Mouse (Mus musculus): ENCODE measurements around the gene Prpf19. TPM values are rescaled to one million over a fixed set of nuclear protein-coding genes. Genes with fewer than 3 reads are reported as not detected.

The Prpf19 gene
- polyA plus RNA-seq, 1 experiment from 2014 or later: 42.7 TPM

- H3K27me3 ChIP-seq (replicated peaks): no peaks in the 10 kb centered on the region
- WGBS: 3% methylated on average over 40 of the region's 40 CpGs
- H3K36me3 ChIP-seq: peaks cover 25% of the 10 kb centered on the region
- peak overlapping the region; percentile 84 for H3K4me2 ChIP-seq
- H3K27ac ChIP-seq (replicated peaks): peak overlapping the region; percentile 73
- ATAC-seq (ENCODE audit: low FRiP score): peak; percentile 87
- H3K4me1 ChIP-seq: peaks cover 18% of the 10 kb centered on the region
- H3K9ac ChIP-seq (replicated peaks): peak overlapping the region; percentile 50
- H3K9me3 ChIP-seq (replicated peaks): no peaks in the 10 kb centered on the region
- H3K4me3 ChIP-seq (replicated peaks): peak overlapping the region; percentile 38
Measured at GRCm38 (mm10) chr19:10940801-10941457, 45.9 kb downstream of the Prpf19 start.

DNA sequence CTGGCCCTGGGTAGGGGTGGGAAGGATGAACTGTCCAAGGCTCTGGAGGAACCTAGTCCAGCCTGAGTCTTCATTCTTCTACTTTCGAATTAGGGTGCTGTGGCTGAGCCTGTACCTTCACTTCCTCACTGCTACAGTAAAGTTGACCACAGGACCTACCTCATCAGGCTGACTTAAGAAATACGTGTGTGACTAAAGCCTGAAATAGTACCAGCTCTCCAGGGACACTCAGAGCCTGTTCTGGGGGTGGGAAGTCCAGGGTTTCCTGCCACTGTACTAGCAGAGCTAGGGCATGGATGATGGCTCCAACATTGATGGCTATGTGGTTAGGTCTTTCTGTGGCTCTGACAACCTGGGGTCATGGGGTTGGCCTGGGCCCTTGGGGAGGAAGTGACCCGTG is 48.9 kb downstream of the Prpf19 start:
- H3K36me3 ChIP-seq: peaks cover 30% of the 10 kb centered on the region
- WGBS: 86% methylated on average over 3 of the region's 3 CpGs
- peaks cover 44% of the 10 kb centered on the region for H3K4me1 ChIP-seq
- no peak overlapping the region for H3K4me2 ChIP-seq
- H3K9ac ChIP-seq (replicated peaks): no peak overlapping the region
- H3K27me3 ChIP-seq (replicated peaks): no peaks in the 10 kb centered on the region
- H3K27ac ChIP-seq (replicated peaks): no peak overlapping the region
- H3K9me3 ChIP-seq (replicated peaks): no peaks in the 10 kb centered on the region
- no peak for ATAC-seq (ENCODE audit: low FRiP score)
- no peak overlapping the region for H3K4me3 ChIP-seq (replicated peaks)

- Histone ChIP-seq H3K4me2 (peak overlapping the region; percentile 98), H3K9me3 (replicated peaks) (no peaks in the 10 kb centered on the region), H3K27me3 (replicated peaks) (no peaks in the 10 kb centered on the region), H3K4me3 (replicated peaks) (no peak overlapping the region), H3K9ac (replicated peaks) (no peak overlapping the region), H3K4me1 (peaks cover 31% of the 10 kb centered on the region), H3K36me3 (peaks cover 30% of the 10 kb centered on the region), H3K27ac (replicated peaks) (no peak overlapping the region)
- ATAC-seq (ENCODE audit: low FRiP score): no peak
- 90% methylated on average over 3 of the region's 3 CpGs for WGBS
Measured at GRCm38 (mm10) chr19:10946506-10946905, 51.5 kb downstream of the Prpf19 start.

GRCm38 (mm10) chr19:10947219-10947618 is 52.2 kb downstream of the Prpf19 start:
- Histone ChIP-seq H3K4me3 (replicated peaks) (peak overlapping the region; percentile 61), H3K9me3 (replicated peaks) (no peaks in the 10 kb centered on the region), H3K36me3 (peaks cover 30% of the 10 kb centered on the region), H3K27ac (replicated peaks) (no peak overlapping the region), H3K9ac (replicated peaks) (peak overlapping the region; percentile 84; the same call in 1 of the 2 replicates), H3K27me3 (replicated peaks) (no peaks in the 10 kb centered on the region), H3K4me2 (peak overlapping the region; percentile 98), H3K4me1 (peaks cover 30% of the 10 kb centered on the region)
- 89% methylated on average over 5 of the region's 5 CpGs for WGBS
- no peak for ATAC-seq (ENCODE audit: low FRiP score)

GRCm38 (mm10) chr19:10948416-10948815 is 53.4 kb downstream of the Prpf19 start:
- peaks cover 23% of the 10 kb centered on the region for H3K36me3 ChIP-seq
- whole genome bisulfite sequencing: 1% methylated on average over 20 of the region's 20 CpGs
- peak overlapping the region; percentile 98 for H3K4me2 ChIP-seq
- H3K9me3 ChIP-seq (replicated peaks): no peaks in the 10 kb centered on the region
- H3K4me1 ChIP-seq: peaks cover 30% of the 10 kb centered on the region
- peak overlapping the region; percentile 61 for H3K4me3 ChIP-seq (replicated peaks)
- peak; percentile 9; the same call in 1 of the 2 replicates for ATAC-seq (ENCODE audit: low FRiP score)
- no peak overlapping the region for H3K27ac ChIP-seq (replicated peaks)
- H3K27me3 ChIP-seq (replicated peaks): no peaks in the 10 kb centered on the region
- H3K9ac ChIP-seq (replicated peaks): peak overlapping the region; percentile 84

DNA sequence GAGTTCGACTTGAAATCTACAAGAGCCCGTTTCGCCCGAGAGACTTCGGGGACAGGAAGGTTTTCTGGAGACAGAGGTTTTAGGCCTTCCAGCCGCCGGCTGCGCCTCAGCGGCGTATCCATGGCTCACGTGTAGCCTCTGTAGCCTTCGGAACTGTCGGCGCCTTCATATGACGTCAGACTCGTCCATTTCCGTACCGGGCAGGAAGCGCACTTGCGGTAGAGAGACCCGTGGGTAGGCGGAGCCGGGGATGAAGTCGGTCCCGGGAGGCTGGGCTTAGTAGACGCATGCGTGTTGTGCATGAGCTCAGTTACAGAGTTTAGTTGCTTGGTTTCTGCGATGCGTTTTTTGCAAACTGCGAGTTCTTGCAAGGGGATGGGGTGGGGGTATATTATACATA is 54.1 kb downstream of the Prpf19 start, which contains the start of gene Ccdc86:
Gene Ccdc86 (minus strand): TSS at position 155 of the 400 bp plus-strand sequence.
- peak; percentile 98 for ATAC-seq (ENCODE audit: low FRiP score)
- WGBS: under 1% methylated on average over 30 of the region's 30 CpGs
- no peaks in the 10 kb centered on the region; the same call in 1 of the 2 replicates for H3K27me3 ChIP-seq (replicated peaks)
- H3K9me3 ChIP-seq (replicated peaks): no peaks in the 10 kb centered on the region
- H3K4me2 ChIP-seq: peak within 1 kb of the TSS; percentile 98
- peak within 1 kb of the TSS; percentile 84 for H3K9ac ChIP-seq (replicated peaks)
- H3K4me3 ChIP-seq (replicated peaks): peak within 1 kb of the TSS; percentile 61
- peak within 1 kb of the TSS; percentile 54 for H3K27ac ChIP-seq (replicated peaks)
- peaks cover 16% of the 10 kb centered on the region for H3K36me3 ChIP-seq
- peaks cover 30% of the 10 kb centered on the region for H3K4me1 ChIP-seq

DNA sequence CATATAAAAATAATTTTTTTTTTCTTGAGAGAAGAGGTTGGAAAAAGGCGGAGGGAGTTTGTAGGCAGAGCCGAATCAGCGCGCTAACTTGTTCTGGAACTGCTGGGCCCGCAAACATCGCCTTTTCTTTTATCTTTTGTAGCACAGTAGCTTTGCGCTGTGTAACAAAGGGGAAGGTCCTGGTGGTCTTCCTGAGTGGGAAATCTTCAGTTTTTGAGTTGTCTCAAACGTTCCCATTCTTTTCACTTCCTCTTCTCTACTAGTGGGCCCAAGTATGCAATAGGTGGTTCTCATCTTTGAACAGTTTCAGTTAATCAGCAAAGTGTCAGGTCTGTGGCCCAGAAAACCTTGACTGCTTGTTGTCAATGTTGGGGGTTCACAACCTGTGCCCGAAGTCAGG is 54.5 kb downstream of the Prpf19 start:
- H3K4me3 ChIP-seq (replicated peaks): peak overlapping the region; percentile 61
- H3K4me1 ChIP-seq: peaks cover 30% of the 10 kb centered on the region
- no peaks in the 10 kb centered on the region; the same call in 1 of the 2 replicates for H3K27me3 ChIP-seq (replicated peaks)
- ATAC-seq (ENCODE audit: low FRiP score): peak; percentile 2; the same call in 1 of the 2 replicates
- WGBS: 32% methylated on average over 9 of the region's 9 CpGs
- H3K9ac ChIP-seq (replicated peaks): peak overlapping the region; percentile 28
- H3K4me2 ChIP-seq: peak overlapping the region; percentile 98
- no peaks in the 10 kb centered on the region for H3K9me3 ChIP-seq (replicated peaks)
- H3K27ac ChIP-seq (replicated peaks): peak overlapping the region; percentile 54
- peaks cover 12% of the 10 kb centered on the region for H3K36me3 ChIP-seq

DNA sequence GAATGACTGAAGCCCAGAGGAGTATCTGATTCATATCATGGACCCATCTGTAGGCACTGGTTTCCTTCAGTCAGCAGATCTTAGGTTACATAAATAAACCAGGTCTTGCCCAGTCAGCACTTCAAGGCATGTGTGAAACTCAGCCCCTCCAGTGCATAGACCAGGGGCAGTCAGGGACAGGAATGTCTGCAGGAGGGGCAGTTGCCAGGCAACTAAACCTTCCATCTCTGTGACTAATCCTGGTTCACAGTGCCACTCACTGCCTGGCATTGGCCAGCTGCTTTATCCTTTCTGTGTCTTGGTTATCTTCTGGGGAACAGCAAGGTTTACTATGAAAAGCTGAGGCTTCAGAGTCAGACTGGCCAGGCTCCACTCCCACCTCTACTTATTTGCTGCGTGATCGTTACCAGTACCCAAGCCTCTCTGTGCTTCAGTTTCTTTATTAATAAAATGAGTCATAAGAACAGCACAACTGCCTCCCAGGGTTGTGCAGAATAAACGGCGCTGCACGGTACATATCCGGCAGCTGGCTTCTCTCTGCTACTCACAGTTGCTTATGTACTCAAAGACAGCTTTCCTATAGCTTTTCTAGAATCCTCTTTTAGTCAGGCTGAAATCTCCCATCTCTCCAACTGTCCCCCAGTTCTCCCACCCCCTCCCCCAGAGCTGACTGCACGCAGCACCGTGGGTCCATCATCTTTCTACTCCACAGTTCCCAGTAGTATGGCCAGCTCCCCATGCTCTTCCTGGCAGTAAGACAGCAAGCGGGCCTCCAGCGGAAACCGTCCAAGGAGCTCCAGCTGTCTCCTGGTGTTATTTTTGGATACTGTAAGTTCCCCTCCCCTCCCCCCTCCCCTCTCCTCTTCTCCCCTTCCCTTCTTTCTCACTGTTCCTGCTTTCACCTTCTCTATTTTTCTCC is 57.2 kb downstream of the Prpf19 start:
- Histone ChIP-seq H3K4me3 (replicated peaks) (no peak overlapping the region), H3K36me3 (no peaks in the 10 kb centered on the region), H3K4me2 (no peak overlapping the region; the same call in 1 of the 2 replicates), H3K27me3 (replicated peaks) (no peaks in the 10 kb centered on the region; the same call in 1 of the 2 replicates), H3K9me3 (replicated peaks) (no peaks in the 10 kb centered on the region), H3K27ac (replicated peaks) (peak overlapping the region; percentile 23; the same call in 1 of the 2 replicates), H3K9ac (replicated peaks) (no peak overlapping the region), H3K4me1 (peaks cover 17% of the 10 kb centered on the region)
- no peak for ATAC-seq (ENCODE audit: low FRiP score)
- WGBS: 71% methylated on average over 11 of the region's 11 CpGs

Other genes with a start within 250 kb of the Prpf19 start
- gene Pga5, start 217.2 kb upstream of the Prpf19 start, polyA plus RNA-seq (2015; fragmentation: Nextera tagmentation; extraction: Ambion mirVana): not detected in 2 replicates
- gene Vps37c, start 206.5 kb upstream of the Prpf19 start, polyA plus RNA-seq (2015; fragmentation: Nextera tagmentation; extraction: Ambion mirVana): 28.7 and 30.3 TPM in 2 replicates
- 0.08 and 1.3 TPM in 2 replicates for gene Cd5, start 156.2 kb upstream of the Prpf19 start, polyA plus RNA-seq (2015; fragmentation: Nextera tagmentation; extraction: Ambion mirVana)
- 0.74 TPM in 1 of 2 replicates, not detected in the other for gene Cd6, start 65.2 kb upstream of the Prpf19 start, polyA plus RNA-seq (2015; fragmentation: Nextera tagmentation; extraction: Ambion mirVana)
- gene Slc15a3, start 55.5 kb upstream of the Prpf19 start, polyA plus RNA-seq (2015; fragmentation: Nextera tagmentation; extraction: Ambion mirVana): 0.27 and 0.55 TPM in 2 replicates
- gene Tmem132a, start 25.3 kb upstream of the Prpf19 start, polyA plus RNA-seq (2015; fragmentation: Nextera tagmentation; extraction: Ambion mirVana): 141 and 167 TPM in 2 replicates
- gene Tmem109, start 13.2 kb upstream of the Prpf19 start, polyA plus RNA-seq (2015; fragmentation: Nextera tagmentation; extraction: Ambion mirVana): 44.5 and 53.6 TPM in 2 replicates
- 0.18 and 0.44 TPM in 2 replicates for gene Zp1, start 25.4 kb downstream of the Prpf19 start, polyA plus RNA-seq (2015; fragmentation: Nextera tagmentation; extraction: Ambion mirVana)
- 0.19 TPM in 1 of 2 replicates, not detected in the other for gene Ptgdr2, start 41.9 kb downstream of the Prpf19 start, polyA plus RNA-seq (2015; fragmentation: Nextera tagmentation; extraction: Ambion mirVana)
- gene Ccdc86, start 54.0 kb downstream of the Prpf19 start, polyA plus RNA-seq (2015; fragmentation: Nextera tagmentation; extraction: Ambion mirVana): 12.7 and 16.9 TPM in 2 replicates
- gene Ms4a10, start 79.4 kb downstream of the Prpf19 start, polyA plus RNA-seq (2015; fragmentation: Nextera tagmentation; extraction: Ambion mirVana): 1.0 TPM in 1 of 2 replicates, not detected in the other
- gene Ms4a15, start 98.0 kb downstream of the Prpf19 start, polyA plus RNA-seq (2015; fragmentation: Nextera tagmentation; extraction: Ambion mirVana): not detected in 2 replicates
- 1.6 TPM in 1 of 2 replicates, not detected in the other for gene Ms4a18, start 122.8 kb downstream of the Prpf19 start, polyA plus RNA-seq (2015; fragmentation: Nextera tagmentation; extraction: Ambion mirVana)
- 2.3 TPM in 1 of 2 replicates, not detected in the other for gene Ms4a8a, start 185.9 kb downstream of the Prpf19 start, polyA plus RNA-seq (2015; fragmentation: Nextera tagmentation; extraction: Ambion mirVana)
- gene 1700017D01Rik, start 235.6 kb downstream of the Prpf19 start, polyA plus RNA-seq (2015; fragmentation: Nextera tagmentation; extraction: Ambion mirVana): not detected in 2 replicates

All from neural tube, embryonic 15.5 days (tissue).